Mouse (Mus musculus) spleen, postnatal 4 days (tissue): ENCODE measurements at regions not wholly inside any gene's neighbourhood (a gene's known extent, or its start where the extent isn't known, plus 50 kb on each side); places are given as distances from the start of the nearest gene placed in this dataset.

Source experiments
- DNase-seq, 2 experiments: peaks; one replicate each; pipeline ENCODE4 v3.0.0; 2022; ENCODE audit warnings: low spot score in 2 of 2

- DNase-seq, result no peak
These were observed 200.9 kb upstream of the Thbs1 start for GRCm38 (mm10) chr2:117910781-117911180.

- no peak for DNase-seq
These were observed 199.0 kb upstream of the Thbs1 start for GRCm38 (mm10) chr2:117912722-117913121.

- DNase-seq, result no peak
These were observed 197.8 kb upstream of the Thbs1 start for GRCm38 (mm10) chr2:117913846-117914245.

- no peak for DNase-seq
These were observed 195.9 kb upstream of the Thbs1 start for GRCm38 (mm10) chr2:117915821-117916220.

- DNase-seq, result no peak
These were observed 194.5 kb upstream of the Thbs1 start for GRCm38 (mm10) chr2:117917181-117917580.

GRCm38 (mm10) chr2:117924877-117925276 lies 186.8 kb upstream of the Thbs1 start:
- no peak for DNase-seq

- peak in 1 of 2 experiments; percentile 24 for DNase-seq
These were observed 186.3 kb upstream of the Thbs1 start for GRCm38 (mm10) chr2:117925412-117925811.

GRCm38 (mm10) chr2:117928062-117928461 lies 183.6 kb upstream of the Thbs1 start:
- DNase-seq, result no peak

- DNase-seq, result no peak
These were observed 182.1 kb upstream of the Thbs1 start for GRCm38 (mm10) chr2:117929586-117929985.

- DNase-seq, result no peak
These were observed 180.7 kb upstream of the Thbs1 start for GRCm38 (mm10) chr2:117930895-117931537.

- DNase-seq, result no peak
These were observed 175.1 kb upstream of the Thbs1 start for GRCm38 (mm10) chr2:117936590-117936989.

GRCm38 (mm10) chr2:117938283-117939049 lies 173.2 kb upstream of the Thbs1 start:
- no peak for DNase-seq

GRCm38 (mm10) chr2:117941517-117942096 lies 170.1 kb upstream of the Thbs1 start:
- DNase-seq, result no peak

- DNase-seq, result no peak
These were observed 168.0 kb upstream of the Thbs1 start for GRCm38 (mm10) chr2:117943666-117944065.

- DNase-seq, result no peak
These were observed 167.4 kb upstream of the Thbs1 start for GRCm38 (mm10) chr2:117944325-117944724.

GRCm38 (mm10) chr2:117944942-117945341 lies 166.7 kb upstream of the Thbs1 start:
- no peak for DNase-seq

GRCm38 (mm10) chr2:117950431-117951336 lies 161.0 kb upstream of the Thbs1 start:
- DNase-seq, result no peak

GRCm38 (mm10) chr2:117951337-117951718 lies 160.3 kb upstream of the Thbs1 start:
- DNase-seq, result no peak

- DNase-seq, result no peak
These were observed 152.9 kb upstream of the Thbs1 start for GRCm38 (mm10) chr2:117958737-117959136.

GRCm38 (mm10) chr2:117959440-117959839 lies 152.2 kb upstream of the Thbs1 start:
- DNase-seq, result no peak

GRCm38 (mm10) chr2:117962531-117962930 lies 149.1 kb upstream of the Thbs1 start:
- no peak for DNase-seq

GRCm38 (mm10) chr2:117963526-117963925 lies 148.2 kb upstream of the Thbs1 start:
- DNase-seq, result no peak
